Mouse (Mus musculus) lung, embryonic 15.5 days (tissue): Measurements from ENCODE around the gene Ptprg. TPM values are rescaled to one million over a fixed set of nuclear protein-coding genes. Genes with fewer than 3 reads are reported as not detected.

Source experiments
- ATAC-seq: fragments of 200-750 bp; cut with Nextera tagmentation; 2 replicates; pipeline ENCODE4 v1.8.0; 2017; ENCODE audit warnings: moderate number of reproducible peaks, borderline replicate concordance; ENCODE audit not compliant: low FRiP score, low TSS enrichment; ENCODE audit errors: extremely low read depth
- H3K27ac ChIP-seq: fragments of 300-500 bp; sonication (generic); 2 replicates; pipeline ENCODE4 v1.5.1; 2015; ENCODE audit warnings: moderate library complexity, mild to moderate bottlenecking, inconsistent platforms
- H3K27me3 ChIP-seq: fragments of 300-500 bp; sonication (generic); 2 replicates; pipeline ENCODE4 v1.6.1; 2015; ENCODE audit warnings: inconsistent platforms
- H3K36me3 ChIP-seq: fragments of 300-500 bp; sonication (generic); 2 replicates; pipeline ENCODE4 v1.6.1; 2015; ENCODE audit warnings: inconsistent platforms
- H3K4me1 ChIP-seq: fragments of 300-500 bp; sonication (generic); 2 replicates; pipeline ENCODE4 v1.6.1; 2015; ENCODE audit warnings: inconsistent platforms
- H3K4me2 ChIP-seq: fragments of 300-500 bp; sonication (generic); 2 replicates; pipeline ENCODE4 v1.6.1; 2015; ENCODE audit warnings: inconsistent platforms, mild to moderate bottlenecking, moderate library complexity
- H3K4me3 ChIP-seq: fragments of 300-500 bp; sonication (generic); 2 replicates; pipeline ENCODE4 v1.5.1; 2015; ENCODE audit warnings: mild to moderate bottlenecking, inconsistent platforms
- H3K9ac ChIP-seq: fragments of 300-500 bp; sonication (generic); 2 replicates; pipeline ENCODE4 v1.6.1; 2015; ENCODE audit warnings: inconsistent platforms
- H3K9me3 ChIP-seq: fragments of 300-500 bp; sonication (generic); 2 replicates; pipeline ENCODE4 v1.6.1; 2016; ENCODE audit warnings: inconsistent platforms
- WGBS: fragments of 180-500 bp; shearing (Covaris S2); methylation state at CpG from one replicate; pipeline ENCODE4 v1.1.7; 2015; 5-methylcytosine and 5-hydroxymethylcytosine counted together
- polyA plus RNA-seq: library from polyadenylated mRNA; unstranded; fragments of >200 nt; fragmentation: Nextera tagmentation; extraction: Ambion mirVana; gene quantifications from 2 replicates; pipeline ENCODE4 v1.2.1, GENCODE M21; 2015

Gene Ptprg
- polyA plus RNA-seq, 1 experiment from 2014 or later, result 29.9 TPM

- Histone ChIP-seq H3K4me1 (no peaks in the 10 kb centered on the region), H3K9me3 (no peaks in the 10 kb centered on the region), H3K9ac (no peak overlapping the region), H3K27ac (no peak overlapping the region), H3K36me3 (no peaks in the 10 kb centered on the region), H3K4me2 (no peak overlapping the region), H3K27me3 (no peaks in the 10 kb centered on the region), H3K4me3 (no peak overlapping the region)
- 81% methylated on average over 4 of the region's 4 CpGs for WGBS
- no peak for ATAC-seq
Observed at GRCm38 (mm10) chr14:11718201-11718600, 164.9 kb downstream of the Ptprg start.

- no peak for ATAC-seq
- H3K9me3 ChIP-seq, result no peaks in the 10 kb centered on the region
- no peak overlapping the region for H3K4me2 ChIP-seq
- H3K27ac ChIP-seq, result no peak overlapping the region
- no peaks in the 10 kb centered on the region for H3K4me1 ChIP-seq
- WGBS, result 62% methylated on average over 7 of the region's 7 CpGs
- H3K4me3 ChIP-seq, result no peak overlapping the region
- no peaks in the 10 kb centered on the region for H3K27me3 ChIP-seq
- no peak overlapping the region for H3K9ac ChIP-seq
- no peaks in the 10 kb centered on the region for H3K36me3 ChIP-seq
Observed at GRCm38 (mm10) chr14:11719259-11719658, 165.9 kb downstream of the Ptprg start.

- no peak overlapping the region for H3K4me2 ChIP-seq
- H3K9ac ChIP-seq, result no peak overlapping the region
- 64% methylated on average over 5 of the region's 5 CpGs for WGBS
- ATAC-seq, result no peak
- H3K9me3 ChIP-seq, result no peaks in the 10 kb centered on the region
- no peak overlapping the region for H3K4me3 ChIP-seq
- no peaks in the 10 kb centered on the region for H3K36me3 ChIP-seq
- H3K27ac ChIP-seq, result no peak overlapping the region
- no peaks in the 10 kb centered on the region for H3K27me3 ChIP-seq
- H3K4me1 ChIP-seq, result no peaks in the 10 kb centered on the region
Observed at GRCm38 (mm10) chr14:11722101-11722500, 168.8 kb downstream of the Ptprg start.

GRCm38 (mm10) chr14:11723876-11724275 is 170.5 kb downstream of the Ptprg start:
- Histone ChIP-seq H3K9ac (no peak overlapping the region), H3K27ac (no peak overlapping the region), H3K27me3 (no peaks in the 10 kb centered on the region), H3K4me1 (no peaks in the 10 kb centered on the region), H3K4me3 (no peak overlapping the region), H3K4me2 (no peak overlapping the region), H3K9me3 (no peaks in the 10 kb centered on the region), H3K36me3 (no peaks in the 10 kb centered on the region)
- 94% methylated on average over 7 of the region's 7 CpGs for WGBS
- no peak for ATAC-seq

- H3K4me2 ChIP-seq, result no peak overlapping the region
- H3K36me3 ChIP-seq, result no peaks in the 10 kb centered on the region
- no peak overlapping the region for H3K4me3 ChIP-seq
- no peaks in the 10 kb centered on the region for H3K9me3 ChIP-seq
- 30% methylated on average over 7 of the region's 7 CpGs for WGBS
- no peak for ATAC-seq
- no peak overlapping the region for H3K9ac ChIP-seq
- no peaks in the 10 kb centered on the region for H3K27me3 ChIP-seq
- no peak overlapping the region for H3K27ac ChIP-seq
- H3K4me1 ChIP-seq, result peaks cover 15% of the 10 kb centered on the region
Observed at GRCm38 (mm10) chr14:11731223-11731920, 178.0 kb downstream of the Ptprg start.

GRCm38 (mm10) chr14:11732376-11732775 is 179.0 kb downstream of the Ptprg start:
- Histone ChIP-seq H3K4me2 (no peak overlapping the region), H3K9me3 (no peaks in the 10 kb centered on the region), H3K27me3 (no peaks in the 10 kb centered on the region), H3K4me1 (peaks cover 15% of the 10 kb centered on the region), H3K36me3 (no peaks in the 10 kb centered on the region), H3K27ac (no peak overlapping the region), H3K9ac (no peak overlapping the region), H3K4me3 (no peak overlapping the region)
- ATAC-seq, result no peak

GRCm38 (mm10) chr14:11743726-11744125 is 190.4 kb downstream of the Ptprg start:
- WGBS, result 89% methylated on average over 1 of the region's 1 CpGs
- no peak overlapping the region for H3K4me3 ChIP-seq
- no peak overlapping the region for H3K4me2 ChIP-seq
- no peaks in the 10 kb centered on the region for H3K36me3 ChIP-seq
- ATAC-seq, result no peak
- H3K4me1 ChIP-seq, result no peaks in the 10 kb centered on the region
- no peaks in the 10 kb centered on the region for H3K27me3 ChIP-seq
- H3K9me3 ChIP-seq, result no peaks in the 10 kb centered on the region
- H3K9ac ChIP-seq, result no peak overlapping the region
- no peak overlapping the region for H3K27ac ChIP-seq

- H3K36me3 ChIP-seq, result no peaks in the 10 kb centered on the region
- no peak overlapping the region for H3K27ac ChIP-seq
- ATAC-seq, result no peak
- H3K27me3 ChIP-seq, result no peaks in the 10 kb centered on the region
- H3K9me3 ChIP-seq, result no peaks in the 10 kb centered on the region
- no peak overlapping the region for H3K4me2 ChIP-seq
- no peak overlapping the region for H3K9ac ChIP-seq
- no peak overlapping the region for H3K4me3 ChIP-seq
- 81% methylated on average over 8 of the region's 8 CpGs for WGBS
- peaks cover 11% of the 10 kb centered on the region for H3K4me1 ChIP-seq
Observed at GRCm38 (mm10) chr14:11752678-11753077, 199.3 kb downstream of the Ptprg start.

GRCm38 (mm10) chr14:11754656-11755055 is 201.3 kb downstream of the Ptprg start:
- ATAC-seq, result no peak
- Histone ChIP-seq H3K27me3 (no peaks in the 10 kb centered on the region), H3K9ac (no peak overlapping the region), H3K36me3 (no peaks in the 10 kb centered on the region), H3K4me2 (no peak overlapping the region), H3K4me3 (no peak overlapping the region), H3K4me1 (peaks cover 11% of the 10 kb centered on the region), H3K9me3 (no peaks in the 10 kb centered on the region), H3K27ac (no peak overlapping the region)
- WGBS, result 74% methylated on average over 4 of the region's 4 CpGs

- Histone ChIP-seq H3K27me3 (no peaks in the 10 kb centered on the region), H3K36me3 (no peaks in the 10 kb centered on the region), H3K4me2 (no peak overlapping the region), H3K9ac (no peak overlapping the region), H3K9me3 (no peaks in the 10 kb centered on the region), H3K4me1 (peaks cover 15% of the 10 kb centered on the region), H3K27ac (no peak overlapping the region), H3K4me3 (no peak overlapping the region)
- ATAC-seq, result no peak
- 81% methylated on average over 6 of the region's 6 CpGs for WGBS
Observed at GRCm38 (mm10) chr14:11758185-11758584, 204.9 kb downstream of the Ptprg start.

- Histone ChIP-seq H3K27ac (no peak overlapping the region), H3K9me3 (no peaks in the 10 kb centered on the region), H3K27me3 (no peaks in the 10 kb centered on the region), H3K36me3 (no peaks in the 10 kb centered on the region), H3K4me3 (no peak overlapping the region), H3K4me1 (peaks cover 15% of the 10 kb centered on the region), H3K4me2 (no peak overlapping the region), H3K9ac (no peak overlapping the region)
- no peak for ATAC-seq
- 94% methylated on average over 1 of the region's 1 CpGs for WGBS
Observed at GRCm38 (mm10) chr14:11759356-11759755, 206.0 kb downstream of the Ptprg start.

GRCm38 (mm10) chr14:11762995-11763394 is 209.7 kb downstream of the Ptprg start:
- Histone ChIP-seq H3K4me1 (0 out of 2 replicates have a peak, but pooled peaks cover 4% of the 10 kb centered on the region), H3K4me3 (no peak overlapping the region), H3K36me3 (no peaks in the 10 kb centered on the region), H3K9ac (no peak overlapping the region), H3K27ac (no peak overlapping the region), H3K4me2 (no peak overlapping the region), H3K27me3 (no peaks in the 10 kb centered on the region), H3K9me3 (no peaks in the 10 kb centered on the region)
- ATAC-seq, result no peak
- WGBS, result 63% methylated on average over 7 of the region's 7 CpGs

GRCm38 (mm10) chr14:11772736-11773135 is 219.4 kb downstream of the Ptprg start:
- Histone ChIP-seq H3K9ac (no peak overlapping the region), H3K36me3 (no peaks in the 10 kb centered on the region), H3K9me3 (no peaks in the 10 kb centered on the region), H3K4me3 (no peak overlapping the region), H3K4me2 (no peak overlapping the region), H3K27me3 (no peaks in the 10 kb centered on the region), H3K4me1 (peaks cover 27% of the 10 kb centered on the region), H3K27ac (no peak overlapping the region)
- ATAC-seq, result no peak
- WGBS, result 31% methylated on average over 5 of the region's 5 CpGs
